Mouse (Mus musculus) MEL (cell line): ENCODE results near the gene Strn. TPM values are rescaled to one million over a fixed set of nuclear protein-coding genes. Genes with fewer than 3 reads are reported as not detected.

Experiments
- DNase-seq: peaks from one replicate; pipeline ENCODE4 v3.0.0; 2011; ENCODE audit warnings: low read depth, low spot score
- H3K27ac ChIP-seq: 2 replicates; pipeline ENCODE4 v1.5.1; 2012; ENCODE audit warnings: low read depth, mild to moderate bottlenecking, control low read depth, low read length, moderate library complexity; ENCODE audit not compliant: control insufficient read depth
- H3K27me3 ChIP-seq, 2 experiments: fragments of 150-350 bp in 1 of 2; sonication (generic) in 1 of 2; 2 replicates each; pipeline ENCODE4 v1.6.1; 2012; ENCODE audit warnings: low read length in 2 of 2, mild to moderate bottlenecking in 2 of 2, improper control_type of control experiment in 1 of 2, moderate library complexity in 1 of 2; ENCODE audit not compliant: insufficient read depth in 2 of 2, control insufficient read depth in 1 of 2
- H3K36me3 ChIP-seq, 2 experiments: 2 replicates each; pipeline ENCODE4 v1.6.1; 2012 to 2014; ENCODE audit warnings: low read length in 2 of 2, improper control_type of control experiment in 1 of 2, inconsistent platforms in 1 of 2, mild to moderate bottlenecking in 1 of 2; ENCODE audit not compliant: insufficient read depth in 2 of 2, control insufficient read depth in 1 of 2
- H3K4me1 ChIP-seq, 2 experiments: fragments of 150-350 bp in 1 of 2; sonication (generic) in 1 of 2; 2 replicates each; pipeline ENCODE4 v1.6.1; 2012; ENCODE audit warnings: low read length in 2 of 2, improper control_type of control experiment in 1 of 2, mild to moderate bottlenecking in 1 of 2; ENCODE audit not compliant: insufficient read depth in 2 of 2, control insufficient read depth in 1 of 2
- H3K4me3 ChIP-seq, 2 experiments: fragments of 150-350 bp in 1 of 2; sonication (generic) in 1 of 2; 2 replicates each; pipeline ENCODE4 v1.5.1; 2012; ENCODE audit warnings: low read depth in 2 of 2, low read length in 2 of 2, mild to moderate bottlenecking in 2 of 2, moderate library complexity in 2 of 2, control low read depth in 1 of 2, improper control_type of control experiment in 1 of 2; ENCODE audit not compliant: control insufficient read depth in 1 of 2, insufficient read depth in 1 of 2
- H3K79me2 ChIP-seq: 2 replicates; pipeline ENCODE4 v1.6.1; 2012; ENCODE audit warnings: mild to moderate bottlenecking, low read length, moderate library complexity; ENCODE audit not compliant: control insufficient read depth, poor library complexity, insufficient read depth
- H3K9ac ChIP-seq: 2 replicates; pipeline ENCODE4 v1.6.1; 2012; ENCODE audit warnings: low read depth, mild to moderate bottlenecking, control low read depth, low read length, moderate library complexity; ENCODE audit not compliant: control insufficient read depth, poor library complexity, severe bottlenecking
- H3K9me3 ChIP-seq: fragments of 150-350 bp; sonication (generic); replicated peaks from 2 replicates; pipeline ENCODE4 v1.6.1; 2012; ENCODE audit warnings: mild to moderate bottlenecking, low read length, improper control_type of control experiment, moderate library complexity; ENCODE audit not compliant: insufficient read depth
- CHD1 ChIP-seq: IDR thresholded peaks from 2 replicates; pipeline ENCODE4 v1.6.1; 2012; ENCODE audit warnings: low read depth, mild to moderate bottlenecking, inconsistent platforms, low read length, improper control_type of control experiment
- EP300 ChIP-seq, 2 experiments: IDR thresholded peaks; 2 replicates each; pipeline ENCODE4 v1.6.1; 2011; ENCODE audit warnings: improper control_type of control experiment in 2 of 2, low read length in 2 of 2, low read depth in 1 of 2, mild to moderate bottlenecking in 1 of 2
- HCFC1 ChIP-seq: IDR thresholded peaks from 2 replicates; pipeline ENCODE4 v1.6.1; 2012; ENCODE audit warnings: low read depth, mild to moderate bottlenecking, inconsistent platforms, low read length, improper control_type of control experiment, moderate library complexity
- JUND ChIP-seq: IDR thresholded peaks from 2 replicates; pipeline ENCODE4 v1.6.1; 2011; ENCODE audit warnings: low read depth, mild to moderate bottlenecking, improper control_type of control experiment, low read length
- MAFK ChIP-seq: IDR thresholded peaks from 2 replicates; pipeline ENCODE4 v1.6.1; 2011; ENCODE audit warnings: low read depth, mild to moderate bottlenecking, low read length, improper control_type of control experiment, borderline replicate concordance
- MAX ChIP-seq: IDR thresholded peaks from 2 replicates; pipeline ENCODE4 v1.6.1; 2011; ENCODE audit warnings: low read length, improper control_type of control experiment
- MAZ ChIP-seq: IDR thresholded peaks from 2 replicates; pipeline ENCODE4 v1.6.1; 2012; ENCODE audit warnings: low read depth, mild to moderate bottlenecking, inconsistent platforms, low read length, improper control_type of control experiment
- MXI1 ChIP-seq: IDR thresholded peaks from 2 replicates; pipeline ENCODE4 v1.6.1; 2011; ENCODE audit warnings: mild to moderate bottlenecking, low read depth, low read length, improper control_type of control experiment
- MYB ChIP-seq: IDR thresholded peaks from 2 replicates; pipeline ENCODE4 v1.6.1; 2011; ENCODE audit warnings: mild to moderate bottlenecking, low read depth, low read length, improper control_type of control experiment
- MYC ChIP-seq: IDR thresholded peaks from 2 replicates; pipeline ENCODE4 v1.6.1; 2011; ENCODE audit warnings: low read depth, mild to moderate bottlenecking, low read length, improper control_type of control experiment, moderate library complexity
- NRF1 ChIP-seq: IDR thresholded peaks from 2 replicates; pipeline ENCODE4 v1.6.1; 2014; ENCODE audit warnings: low read depth, mild to moderate bottlenecking, inconsistent platforms, low read length, improper control_type of control experiment, moderate library complexity; ENCODE audit not compliant: poor library complexity, insufficient read depth, severe bottlenecking
- POLR2AphosphoS5 ChIP-seq: IDR thresholded peaks from 2 replicates; pipeline ENCODE4 v1.6.1; 2012; ENCODE audit warnings: low read depth, borderline replicate concordance, mild to moderate bottlenecking, inconsistent platforms, low read length, moderate library complexity, mixed read lengths
- RAD21 ChIP-seq: IDR thresholded peaks from 2 replicates; pipeline ENCODE4 v1.6.1; 2011; ENCODE audit warnings: mild to moderate bottlenecking, low read depth, low read length, improper control_type of control experiment
- SIN3A ChIP-seq: IDR thresholded peaks from 2 replicates; pipeline ENCODE4 v1.6.1; 2012; ENCODE audit warnings: low read length, improper control_type of control experiment, inconsistent platforms
- TCF12 ChIP-seq: IDR thresholded peaks from 2 replicates; pipeline ENCODE4 v1.6.1; 2014; ENCODE audit warnings: low read depth, mild to moderate bottlenecking, inconsistent platforms, low read length, improper control_type of control experiment, moderate library complexity
- UBTF ChIP-seq: IDR thresholded peaks from 2 replicates; pipeline ENCODE4 v1.6.1; 2012; ENCODE audit warnings: low read depth, mild to moderate bottlenecking, inconsistent platforms, low read length, improper control_type of control experiment, moderate library complexity, borderline replicate concordance; ENCODE audit not compliant: insufficient read depth
- USF1 ChIP-seq: IDR thresholded peaks from 2 replicates; pipeline ENCODE4 v1.6.1; 2014; ENCODE audit warnings: low read depth, mild to moderate bottlenecking, inconsistent platforms, low read length, improper control_type of control experiment, moderate library complexity
- USF2 ChIP-seq, 2 experiments: IDR thresholded peaks; 2 replicates each; pipeline ENCODE4 v1.6.1; 2011 to 2012; ENCODE audit warnings: improper control_type of control experiment in 2 of 2, low read length in 2 of 2, borderline replicate concordance in 1 of 2, inconsistent platforms in 1 of 2, low read depth in 1 of 2, mild to moderate bottlenecking in 1 of 2; ENCODE audit not compliant: insufficient read depth in 1 of 2
- ZC3H11A ChIP-seq: IDR thresholded peaks from 2 replicates; pipeline ENCODE4 v1.6.1; 2012; ENCODE audit warnings: low read depth, mild to moderate bottlenecking, inconsistent platforms, low read length, improper control_type of control experiment
- ZMIZ1 ChIP-seq: IDR thresholded peaks from 2 replicates; pipeline ENCODE4 v1.6.1; 2012; ENCODE audit warnings: low read depth, mild to moderate bottlenecking, inconsistent platforms, low read length, improper control_type of control experiment, moderate library complexity
- ZNF384 ChIP-seq: IDR thresholded peaks from 2 replicates; pipeline ENCODE4 v1.6.1; 2012; ENCODE audit warnings: low read depth, mild to moderate bottlenecking, inconsistent platforms, low read length, improper control_type of control experiment
- polyA plus RNA-seq, 2 experiments: library from polyadenylated mRNA; stranded (reverse) in 1 of 2; unstranded in 1 of 2; fragments of >175 nt in 1 of 2; fragments of >200 nt in 1 of 2; gene quantifications; 2 replicates each; pipeline versions ENCODE4 v1.2.1 to v1.2.4; 2012; ENCODE audit warnings: low replicate concordance in 2 of 2, low read depth in 1 of 2; ENCODE audit not compliant: insufficient read length in 2 of 2, insufficient read depth in 1 of 2, missing spikeins in 1 of 2
- total RNA-seq: library from RNA; depleted of rRNA; stranded (reverse); fragments of 300-350 nt; gene quantifications from 2 replicates; pipeline ENCODE4 v1.2.3, GENCODE M21; 2012

Gene Strn
- total and polyA plus RNA-seq, 3 experiments = 10.2 to 13.9 TPM; not detected in 1

DNA sequence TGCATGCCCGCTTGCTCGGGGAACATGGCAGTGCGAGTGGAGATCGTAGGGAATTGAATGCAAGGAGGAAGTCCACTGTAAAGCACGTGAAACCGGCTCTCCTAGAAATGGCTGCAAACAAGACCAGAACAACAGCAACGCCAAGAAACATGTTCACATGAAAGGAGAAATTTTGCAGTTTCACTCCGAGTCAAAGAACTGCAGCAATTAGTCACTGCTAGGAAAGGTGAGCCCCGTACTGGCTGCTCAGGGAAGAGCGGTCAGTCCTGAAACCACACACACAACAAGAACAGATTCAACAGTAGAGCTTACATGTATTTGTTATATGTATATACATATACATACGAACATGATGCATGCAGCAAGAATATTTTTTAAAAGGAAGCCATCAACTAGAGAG lies 57.5 kb downstream of the Strn start:
- no peaks in the 10 kb centered on the region for H3K79me2 ChIP-seq
- no peaks in the 10 kb centered on the region for H3K27me3 ChIP-seq
- H3K4me3 ChIP-seq = no peak overlapping the region
- no peak overlapping the region for H3K27ac ChIP-seq
- H3K9me3 ChIP-seq = no peaks in the 10 kb centered on the region
- DNase-seq = no peak
- TF ChIP-seq MYB (no peak), MAFK (no peak), USF1 (no peak), NRF1 (no peak), POLR2AphosphoS5 (no peak), JUND (no peak)
- peaks cover 2 to 6% of the 10 kb centered on the region in 2 experiments for H3K36me3 ChIP-seq
- peaks cover 0 to 2% of the 10 kb centered on the region in 2 experiments; a peak in 2 of 4 replicates for H3K4me1 ChIP-seq
- H3K9ac ChIP-seq = no peak overlapping the region

- no peak for DNase-seq
- H3K79me2 ChIP-seq = no peaks in the 10 kb centered on the region
- H3K4me1 ChIP-seq = peaks cover 0 to 1% of the 10 kb centered on the region in 2 experiments; a peak in 1 of 4 replicates
- no peak overlapping the region for H3K9ac ChIP-seq
- H3K36me3 ChIP-seq = peaks cover 0 to 8% of the 10 kb centered on the region in 2 experiments; a peak in 2 of 4 replicates
- H3K9me3 ChIP-seq = no peaks in the 10 kb centered on the region
- no peaks in the 10 kb centered on the region for H3K27me3 ChIP-seq
- no peak overlapping the region for H3K4me3 ChIP-seq
- H3K27ac ChIP-seq = no peak overlapping the region
- no peak for TF ChIP-seq HCFC1
- no peak for TF ChIP-seq USF2 (IDR thresholded peaks at IDR 0.05; ENCODE audit: borderline replicate concordance in 1 of 2, insufficient read depth in 1 of 2, low read depth in 1 of 2, low read length in 2 of 2)
- no peak for TF ChIP-seq ZC3H11A
- no peak for TF ChIP-seq CHD1
- TF ChIP-seq TCF12 = no peak
- no peak for TF ChIP-seq POLR2AphosphoS5
- TF ChIP-seq ZMIZ1 = no peak
- TF ChIP-seq NRF1 = no peak
- no peak for TF ChIP-seq EP300 (IDR thresholded peaks at IDR 0.05; ENCODE audit: low read depth in 1 of 2, low read length in 2 of 2)
- TF ChIP-seq JUND = no peak
- TF ChIP-seq MAX = no peak
- no peak for TF ChIP-seq ZNF384
- no peak for TF ChIP-seq SIN3A
- no peak for TF ChIP-seq UBTF
- no peak for TF ChIP-seq MXI1
- TF ChIP-seq RAD21 = no peak
- no peak for TF ChIP-seq MYC
- no peak for TF ChIP-seq MAZ
Observed at GRCm38 (mm10) chr17:78676813-78677212, 60.2 kb downstream of the Strn start.
